Mouse (Mus musculus) forebrain, embryonic 14.5 days (tissue): ENCODE results near the gene Gng2. TPM values are rescaled to one million over a fixed set of nuclear protein-coding genes. Genes with fewer than 3 reads are reported as not detected.

Source experiments
- ATAC-seq: fragments of 200-750 bp; cut with Nextera tagmentation; 2 replicates; pipeline ENCODE4 v1.8.0; 2017; ENCODE audit warnings: mild to moderate bottlenecking, moderate library complexity
- DNase-seq: peaks from one replicate; pipeline ENCODE4 v3.0.0-alpha.2; 2015; ENCODE audit warnings: low spot score
- H3K27ac ChIP-seq: fragments of 300-500 bp; sonication (generic); 2 replicates; pipeline ENCODE4 v1.5.1; 2014; ENCODE audit warnings: low read depth, mild to moderate bottlenecking, control low read depth, low read length, moderate library complexity
- H3K27me3 ChIP-seq: fragments of 300-500 bp; sonication (generic); replicated peaks from 2 replicates; pipeline ENCODE4 v1.6.1; 2014; ENCODE audit warnings: low read length, control low read depth, mixed read lengths; ENCODE audit not compliant: control insufficient read depth, insufficient read depth
- H3K36me3 ChIP-seq: fragments of 300-500 bp; sonication (generic); 2 replicates; pipeline ENCODE4 v1.6.1; 2014; ENCODE audit warnings: low read length, control low read depth; ENCODE audit not compliant: control insufficient read depth, insufficient read depth
- H3K4me1 ChIP-seq: fragments of 300-500 bp; sonication (generic); 2 replicates; pipeline ENCODE4 v1.6.1; 2014; ENCODE audit warnings: antibody characterized with exemption, low read length, control low read depth; ENCODE audit not compliant: control insufficient read depth, insufficient read depth
- H3K4me2 ChIP-seq: fragments of 300-500 bp; sonication (generic); 2 replicates; pipeline ENCODE4 v1.6.1; 2014; ENCODE audit warnings: mild to moderate bottlenecking, control low read depth, low read length
- H3K4me3 ChIP-seq: fragments of 300-500 bp; sonication (generic); 2 replicates; pipeline ENCODE4 v1.5.1; 2014; ENCODE audit warnings: low read depth, low read length, control low read depth
- H3K9ac ChIP-seq: fragments of 300-500 bp; sonication (generic); 2 replicates; pipeline ENCODE4 v1.6.1; 2014; ENCODE audit warnings: mild to moderate bottlenecking, low read length, control low read depth, moderate library complexity
- H3K9me3 ChIP-seq: fragments of 300-500 bp; sonication (generic); replicated peaks from 2 replicates; pipeline ENCODE4 v1.6.1; 2016; ENCODE audit warnings: low read length, control low read depth, mixed read lengths; ENCODE audit not compliant: control insufficient read depth
- WGBS: fragments of 180-500 bp; shearing (Covaris S2); extraction: QIAGEN DNeasy Blood & Tissue Kit; methylation state at CpG from one replicate; pipeline ENCODE4 v1.1.7; 2014; 5-methylcytosine and 5-hydroxymethylcytosine counted together
- polyA plus RNA-seq: library from polyadenylated mRNA; unstranded; fragments of >200 nt; fragmentation: Nextera tagmentation; extraction: Ambion mirVana; gene quantifications from 2 replicates; pipeline ENCODE4 v1.2.1, GENCODE M21; 2014

Gng2 gene
- polyA plus RNA-seq, 1 experiment from 2014 or later = 429 TPM

GRCm38 (mm10) chr14:19836289-19836688 is 141.1 kb downstream of the Gng2 start:
- Histone ChIP-seq H3K9me3 (no peaks in the 10 kb centered on the region), H3K36me3 (no peaks in the 10 kb centered on the region), H3K4me2 (no peak overlapping the region), H3K4me3 (no peak overlapping the region), H3K9ac (no peak overlapping the region), H3K27me3 (no peaks in the 10 kb centered on the region), H3K27ac (no peak overlapping the region), H3K4me1 (no peaks in the 10 kb centered on the region)
- ATAC-seq = no peak
- WGBS = 55% methylated on average over 3 of the region's 3 CpGs
- DNase-seq = no peak

- Histone ChIP-seq H3K4me1 (peaks cover 24% of the 10 kb centered on the region), H3K9ac (0 out of 2 replicates have a peak overlapping the region, but pooled peaks have one; percentile 21), H3K36me3 (peaks cover 13% of the 10 kb centered on the region), H3K27me3 (no peaks in the 10 kb centered on the region), H3K4me3 (no peak overlapping the region), H3K27ac (peak overlapping the region; percentile 95), H3K4me2 (peak overlapping the region; percentile 81), H3K9me3 (no peaks in the 10 kb centered on the region)
- peak; percentile 73 for ATAC-seq
- 4% methylated on average over 11 of the region's 11 CpGs for WGBS
- peak; percentile 97 for DNase-seq
Measured at GRCm38 (mm10) chr14:19825481-19825880, 151.9 kb downstream of the Gng2 start.

GRCm38 (mm10) chr14:19823321-19824142 is 153.9 kb downstream of the Gng2 start, which contains the start of gene Rtraf:
Rtraf (minus strand) TSS chr14:19823824.
- Histone ChIP-seq H3K27me3 (no peaks in the 10 kb centered on the region), H3K9ac (peak within 1 kb of the TSS; percentile 92), H3K4me1 (peaks cover 24% of the 10 kb centered on the region), H3K4me3 (peak within 1 kb of the TSS; percentile 92), H3K9me3 (no peaks in the 10 kb centered on the region), H3K27ac (peak within 1 kb of the TSS; percentile 95), H3K36me3 (peaks cover 29% of the 10 kb centered on the region), H3K4me2 (peak within 1 kb of the TSS; percentile 81)
- WGBS = under 1% methylated on average over 79 of the region's 80 CpGs
- peak; percentile 98 for DNase-seq
- peak; percentile 97 for ATAC-seq

Other genes with a start within 250 kb of the Gng2 start
- gene Nid2, start 226.4 kb downstream of the Gng2 start, polyA plus RNA-seq = 30.9 and 37.4 TPM in 2 replicates
- 215 and 252 TPM in 2 replicates for gene Rtraf, start 153.8 kb downstream of the Gng2 start, polyA plus RNA-seq
- gene Saysd1, start 160.9 kb upstream of the Gng2 start, polyA plus RNA-seq = 18.4 and 19.3 TPM in 2 replicates
- gene Kcnk5, start 204.2 kb upstream of the Gng2 start, polyA plus RNA-seq = 2.5 and 3.1 TPM in 2 replicates